ENCODE assay signal across 8 mouse cellular contexts in the genomic region with DNA sequence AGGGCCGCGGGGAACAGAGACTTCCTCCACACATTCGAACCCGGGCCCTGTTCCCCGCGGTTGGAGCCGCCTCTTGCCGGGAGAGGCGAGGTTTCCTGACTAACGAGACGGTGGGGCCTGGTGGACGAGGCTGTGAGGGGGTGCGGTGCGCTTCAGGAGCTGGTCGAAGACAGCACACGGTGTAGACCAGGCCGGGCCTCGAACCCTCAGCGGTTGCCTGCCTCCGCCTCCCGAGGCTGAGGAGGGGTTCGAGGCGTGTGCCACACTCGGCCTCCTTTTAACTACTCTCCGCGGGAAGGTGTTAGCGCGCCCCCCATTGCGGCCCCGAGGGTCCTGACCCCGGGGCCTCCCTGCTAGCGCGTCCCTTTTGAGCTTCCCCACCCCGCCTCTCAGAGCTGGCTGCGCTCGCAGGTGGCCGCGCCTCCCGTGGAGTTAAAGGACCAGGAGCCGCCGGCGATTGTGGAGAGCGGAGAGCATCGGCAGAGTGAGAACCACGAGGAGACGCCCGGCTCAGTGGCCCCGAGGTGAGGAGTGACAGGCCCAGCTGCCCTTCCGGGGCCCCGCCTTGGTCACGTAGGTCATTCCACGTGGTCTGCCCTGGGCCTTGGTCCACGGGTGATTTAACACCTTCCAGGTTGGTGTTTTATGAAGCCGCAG. TPM values are rescaled to one million over a fixed set of nuclear protein-coding genes. Genes with fewer than 3 reads are reported as not detected.
DNase-seq lines count a peak whose midpoint lies in the region; ATAC-seq lines count a peak whose summit lies in the region.

No protein-coding gene starts in this region.

- DNase-seq in urinary bladder, postnatal 14 days (ENCODE audit: low spot score): peak; percentile 38
- DNase-seq in urinary bladder, postnatal 10 days (ENCODE audit: low spot score): no peak
- DNase-seq in embryonic facial prominence, embryonic 10.5 days (ENCODE audit: low spot score): peak; percentile 66
- DNase-seq in kidney, postnatal 14 days: peak; percentile 47
- DNase-seq in spleen, postnatal 4 days (ENCODE audit: low spot score in 2 of 2): peak; percentile 51 to 81
- no peak for DNase-seq in frontal cortex, postnatal 36 days (ENCODE audit: low spot score in 2 of 2)

- H3K27me3 ChIP-seq in embryonic facial prominence, embryonic 10.5 days (replicated peaks; ENCODE audit: low read depth, poor library complexity, severe bottlenecking): peaks cover 14% of the 10 kb centered on the region
- H3K27me3 ChIP-seq in heart, embryonic 16.5 days (ENCODE audit: control insufficient read depth, insufficient read depth, low read length): no peaks in the 10 kb centered on the region

- H3K4me2 ChIP-seq in heart, embryonic 16.5 days (ENCODE audit: low read depth, low read length): peak overlapping the region; percentile 95

- peaks cover 33% of the 10 kb centered on the region for H3K36me3 ChIP-seq in embryonic facial prominence, embryonic 10.5 days (replicated peaks)
- peaks cover 16% of the 10 kb centered on the region for H3K36me3 ChIP-seq in heart, embryonic 16.5 days (ENCODE audit: control insufficient read depth, insufficient read depth)
- peaks cover 19% of the 10 kb centered on the region for H3K36me3 ChIP-seq in macrophage (ENCODE audit: inconsistent target)

- peak; percentile 69 for ATAC-seq in heart, embryonic 16.5 days (replicated peaks; ENCODE audit: extremely low read depth, insufficient read depth, low FRiP score)

- no peaks in the 10 kb centered on the region for H3K79me2 ChIP-seq in macrophage (ENCODE audit: inconsistent target)

- peaks cover 16% of the 10 kb centered on the region for H3K4me1 ChIP-seq in embryonic facial prominence, embryonic 10.5 days
- H3K4me1 ChIP-seq in heart, embryonic 16.5 days (ENCODE audit: control insufficient read depth, insufficient read depth, low read length): peaks cover 11% of the 10 kb centered on the region

- peak overlapping the region; percentile 71 for H3K9ac ChIP-seq in heart, embryonic 16.5 days (ENCODE audit: low read length)

- H3K4me3 ChIP-seq in embryonic facial prominence, embryonic 10.5 days: peak overlapping the region; percentile 57
- peak overlapping the region; percentile 58 for H3K4me3 ChIP-seq in heart, embryonic 16.5 days (ENCODE audit: low read length)
- peak overlapping the region; percentile 11; the same call in 1 of the 2 replicates for H3K4me3 ChIP-seq in macrophage (ENCODE audit: inconsistent target)

- 4% methylated on average over 54 of the region's 54 CpGs for WGBS in embryonic facial prominence, embryonic 10.5 days
- WGBS in heart, embryonic 16.5 days: 2% methylated on average over 54 of the region's 54 CpGs
- WGBS in macrophage (ENCODE audit: missing documents): 6% methylated on average over 54 of the region's 54 CpGs

- H3K9me3 ChIP-seq in embryonic facial prominence, embryonic 10.5 days: no peaks in the 10 kb centered on the region
- no peaks in the 10 kb centered on the region for H3K9me3 ChIP-seq in heart, embryonic 16.5 days (replicated peaks; ENCODE audit: control insufficient read depth, low read length)

- peak overlapping the region; percentile 74 for H3K27ac ChIP-seq in embryonic facial prominence, embryonic 10.5 days (replicated peaks)
- no peak overlapping the region for H3K27ac ChIP-seq in heart, embryonic 16.5 days (ENCODE audit: low read length)
- no peak overlapping the region for H3K27ac ChIP-seq in macrophage

RNA-seq across cellular contexts. Expression of a gene that starts 0.5 kb away (rescaled TPM):
- 77.8 and 83.7 TPM in 2 replicates for polyA plus RNA-seq in embryonic facial prominence, embryonic 10.5 days (2016; fragmentation: Nextera tagmentation; extraction: Ambion mirVana)
- polyA plus RNA-seq in heart, embryonic 16.5 days (2015; fragmentation: Nextera tagmentation; extraction: Ambion mirVana): 26.2 and 35.4 TPM in 2 replicates
- total RNA-seq in macrophage (2018; cell fraction: chromatin; rRNA removed): 1 to 10 TPM in 12 of 26 experiments, under 1 TPM in 2, not detected in 12; 0.54 to 4.8 (median 2.3) TPM
- 10 to 100 TPM in 9 of 26 experiments, 1 to 10 TPM in 17; 4.6 to 17.5 (median 9.3) TPM for total RNA-seq in macrophage (2018; cell fraction: cytosol; rRNA removed)
- total RNA-seq in macrophage (2018; cell fraction: nucleus; rRNA removed): 10 to 100 TPM in 1 of 26 experiments, 1 to 10 TPM in 22, under 1 TPM in 2, not detected in 1; 0.87 to 18.9 (median 2.3) TPM
- polyA plus RNA-seq in macrophage (2018): 7.0 to 30.9 TPM (median 18.1 TPM) in 3 replicates

RNA-seq across cellular contexts. Expression of a gene that starts 15.6 kb away (rescaled TPM):
- polyA plus RNA-seq in embryonic facial prominence, embryonic 10.5 days (2016; fragmentation: Nextera tagmentation; extraction: Ambion mirVana): 133 and 138 TPM in 2 replicates
- polyA plus RNA-seq in heart, embryonic 16.5 days (2015; fragmentation: Nextera tagmentation; extraction: Ambion mirVana): 63.2 and 64.4 TPM in 2 replicates
- total RNA-seq in macrophage (2018; cell fraction: chromatin; rRNA removed): 100 to 1,000 TPM in 1 of 26 experiments, 10 to 100 TPM in 25; 19.4 to 110 (median 62.2) TPM
- total RNA-seq in macrophage (2018; cell fraction: cytosol; rRNA removed): 10 to 100 TPM; 20.0 to 36.0 (median 29.3) TPM
- 10 to 100 TPM; 18.5 to 84.5 (median 35.1) TPM for total RNA-seq in macrophage (2018; cell fraction: nucleus; rRNA removed)
- polyA plus RNA-seq in macrophage (2018): 24.5 to 43.1 TPM (median 29.5 TPM) in 3 replicates

RNA-seq across cellular contexts. Expression of a gene that starts 21.3 kb away (rescaled TPM):
- 49.6 and 51.8 TPM in 2 replicates for polyA plus RNA-seq in embryonic facial prominence, embryonic 10.5 days (2016; fragmentation: Nextera tagmentation; extraction: Ambion mirVana)
- 43.1 and 46.0 TPM in 2 replicates for polyA plus RNA-seq in heart, embryonic 16.5 days (2015; fragmentation: Nextera tagmentation; extraction: Ambion mirVana)
- total RNA-seq in macrophage (2018; cell fraction: chromatin; rRNA removed): 10 to 100 TPM in 21 of 26 experiments, 1 to 10 TPM in 5; 4.6 to 47.4 (median 21.0) TPM
- total RNA-seq in macrophage (2018; cell fraction: cytosol; rRNA removed): 10 to 100 TPM in 22 of 26 experiments, 1 to 10 TPM in 4; 8.8 to 15.2 (median 12.4) TPM
- total RNA-seq in macrophage (2018; cell fraction: nucleus; rRNA removed): 10 to 100 TPM in 18 of 26 experiments, 1 to 10 TPM in 8; 5.6 to 23.3 (median 16.6) TPM
- polyA plus RNA-seq in macrophage (2018): 11.1 to 13.7 TPM (median 12.0 TPM) in 3 replicates

RNA-seq across cellular contexts. Expression of a gene that starts 25.7 kb away (rescaled TPM):
- 758 and 801 TPM in 2 replicates for polyA plus RNA-seq in embryonic facial prominence, embryonic 10.5 days (2016; fragmentation: Nextera tagmentation; extraction: Ambion mirVana)
- polyA plus RNA-seq in heart, embryonic 16.5 days (2015; fragmentation: Nextera tagmentation; extraction: Ambion mirVana): 630 and 641 TPM in 2 replicates
- total RNA-seq in macrophage (2018; cell fraction: chromatin; rRNA removed): 100 to 1,000 TPM in 22 of 26 experiments, 10 to 100 TPM in 4; 65.1 to 425 (median 153) TPM
- total RNA-seq in macrophage (2018; cell fraction: cytosol; rRNA removed): 1,000 to 10,000 TPM in 3 of 26 experiments, 100 to 1,000 TPM in 23; 515 to 1,040 (median 830) TPM
- total RNA-seq in macrophage (2018; cell fraction: nucleus; rRNA removed): 1,000 to 10,000 TPM in 8 of 26 experiments, 100 to 1,000 TPM in 18; 204 to 1,692 (median 893) TPM
- polyA plus RNA-seq in macrophage (2018): 836 to 3,382 TPM (median 1,154 TPM) in 3 replicates

RNA-seq across cellular contexts. Expression of a gene that starts 29.3 kb away (rescaled TPM):
- 14.5 and 15.6 TPM in 2 replicates for polyA plus RNA-seq in embryonic facial prominence, embryonic 10.5 days (2016; fragmentation: Nextera tagmentation; extraction: Ambion mirVana)
- 1.3 and 1.4 TPM in 2 replicates for polyA plus RNA-seq in heart, embryonic 16.5 days (2015; fragmentation: Nextera tagmentation; extraction: Ambion mirVana)
- not detected for total RNA-seq in macrophage (2018; cell fraction: chromatin; rRNA removed)
- under 1 TPM in 9 of 26 experiments, not detected in 17; 0.09 to 0.24 (median 0.13) TPM for total RNA-seq in macrophage (2018; cell fraction: cytosol; rRNA removed)
- not detected for total RNA-seq in macrophage (2018; cell fraction: nucleus; rRNA removed)
- 0.09 TPM in 1 of 3 replicates, not detected in the others for polyA plus RNA-seq in macrophage (2018)

Comparison
In these comparisons a context has a peak if more than half of its experiments do, and no peak if none do; other contexts are left out.
1. DNase-seq: peak in urinary bladder, postnatal 14 days (single experiment), embryonic facial prominence, embryonic 10.5 days (single experiment), kidney, postnatal 14 days (single experiment) and spleen, postnatal 4 days (2 of 2); none in urinary bladder, postnatal 10 days (single experiment) and frontal cortex, postnatal 36 days (0 of 2).
2. Peak in every context shown above with its lines, with median percentiles within 50 percentile points of each other: H3K4me3 ChIP-seq.